17 mouse cellular contexts compared by ENCODE assay signal in genomic region chr11:24464642-24465041, GRCm38 (mm10).
"Had no signal": no experiment of that assay in that cellular context is flagged by ENCODE, and none has a peak within 500 bp of the region (broad histone marks: within the 10 kb centered on the region; RNA-seq: fewer than 3 reads in every experiment).

No protein-coding gene starts in this region.

- ATAC-seq: hindbrain, embryonic 16.5 days; inflammation-experienced regulatory T-cells, adult 6 months; intestine, postnatal 0 days had no signal

- DNase-seq: gastrocnemius, adult 2 months; gastrocnemius, postnatal 10 days; gastrocnemius, postnatal 25 days; heart, adult 18-20 months; heart, postnatal 14 days; kidney, adult 18-20 months; kidney, adult 8-10 months; kidney, postnatal 10 days; kidney, postnatal 25 days; kidney, postnatal 4 days; layer of hippocampus, adult 9-11 months; layer of hippocampus, postnatal 36 days; liver; liver, embryonic 13.5 days had no signal
